Mouse (Mus musculus): ENCODE measurements around the gene Cyct. TPM values are rescaled to one million over a fixed set of nuclear protein-coding genes. Genes with fewer than 3 reads are reported as not detected.
A peak's percentile ranks its signal among the peaks of the same experiment; 100 is the strongest.

Gene Cyct
- not detected in 2 replicates for polyA plus RNA-seq (2015; fragmentation: Nextera tagmentation; extraction: Ambion mirVana)

DNA sequence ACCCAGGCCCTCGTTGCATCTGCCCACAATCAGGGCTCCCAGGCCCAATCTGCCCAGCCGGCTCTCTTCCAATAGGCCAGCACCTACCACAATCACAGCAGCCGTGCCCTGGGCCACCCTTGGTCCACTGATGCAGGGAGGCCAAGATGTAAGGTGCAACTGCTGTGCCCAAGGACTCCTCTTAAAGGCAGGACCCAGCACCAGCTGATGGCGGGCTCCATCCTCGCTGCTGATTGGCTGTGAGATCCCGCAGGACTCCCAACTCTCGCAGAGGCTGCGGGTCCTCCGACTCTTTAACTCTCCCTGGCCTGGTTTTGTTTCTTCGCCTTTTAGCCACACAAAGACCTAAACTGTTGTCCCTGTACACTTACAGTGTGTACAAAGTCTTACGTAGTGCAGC, at the start of gene Cyct:
Gene Cyct (minus strand): TSS at position 225 of the 400 bp plus-strand sequence.
- H3K4me1 ChIP-seq (replicated peaks; ENCODE audit: control insufficient read depth, insufficient read depth, low read length) = no peaks in the 10 kb centered on the region
- no peaks in the 10 kb centered on the region for H3K9me3 ChIP-seq (ENCODE audit: control insufficient read depth)
- no peak within 1 kb of the TSS for H3K9ac ChIP-seq (ENCODE audit: low read depth, low read length)
- H3K27ac ChIP-seq (ENCODE audit: low read depth, low read length) = no peak within 1 kb of the TSS
- no peak for TF ChIP-seq CTCF (IDR thresholded peaks at IDR 0.05; ENCODE audit: low read depth)
- WGBS = 84% methylated on average over 11 of the region's 11 CpGs
- H3K36me3 ChIP-seq (ENCODE audit: control insufficient read depth, insufficient read depth) = no peaks in the 10 kb centered on the region
- no peak within 1 kb of the TSS for H3K4me3 ChIP-seq (ENCODE audit: low read depth, low read length)
- no peak within 1 kb of the TSS for H3K4me2 ChIP-seq (replicated peaks; ENCODE audit: low read depth)
- ATAC-seq = no peak
- H3K27me3 ChIP-seq (replicated peaks; ENCODE audit: control insufficient read depth, insufficient read depth, low read length) = no peaks in the 10 kb centered on the region

DNA sequence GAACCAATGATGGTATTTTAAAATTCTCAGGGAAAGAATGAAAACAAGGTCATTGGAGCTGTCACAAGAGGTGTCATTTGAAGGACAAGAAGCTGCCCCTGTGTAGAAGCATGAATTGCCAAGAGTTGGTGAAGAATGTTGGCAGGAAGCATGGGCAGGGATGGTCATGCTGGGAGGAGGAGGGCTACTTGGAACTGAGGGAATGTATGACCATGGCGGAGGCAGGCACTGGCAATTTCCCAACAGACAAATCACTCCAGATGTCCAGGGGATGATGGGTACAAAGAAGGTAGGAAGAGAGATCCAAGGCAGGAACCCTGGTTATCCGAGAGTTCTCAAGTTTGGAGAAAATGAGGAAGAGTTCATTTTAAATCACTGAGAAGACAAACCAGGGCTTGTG, 49.7 kb upstream of the Cyct start:
- H3K4me2 ChIP-seq (replicated peaks; ENCODE audit: low read depth) = no peak overlapping the region
- H3K4me1 ChIP-seq (replicated peaks; ENCODE audit: control insufficient read depth, insufficient read depth, low read length) = no peaks in the 10 kb centered on the region
- ATAC-seq = no peak
- H3K9ac ChIP-seq (ENCODE audit: low read depth, low read length) = no peak overlapping the region
- H3K4me3 ChIP-seq (ENCODE audit: low read depth, low read length) = no peak overlapping the region
- no peaks in the 10 kb centered on the region for H3K36me3 ChIP-seq (ENCODE audit: control insufficient read depth, insufficient read depth)
- no peaks in the 10 kb centered on the region for H3K27me3 ChIP-seq (replicated peaks; ENCODE audit: control insufficient read depth, insufficient read depth, low read length)
- no peak for TF ChIP-seq CTCF (IDR thresholded peaks at IDR 0.05; ENCODE audit: low read depth)
- no peaks in the 10 kb centered on the region for H3K9me3 ChIP-seq (ENCODE audit: control insufficient read depth)
- H3K27ac ChIP-seq (ENCODE audit: low read depth, low read length) = no peak overlapping the region
- WGBS = 95% methylated on average over 2 of the region's 2 CpGs

DNA sequence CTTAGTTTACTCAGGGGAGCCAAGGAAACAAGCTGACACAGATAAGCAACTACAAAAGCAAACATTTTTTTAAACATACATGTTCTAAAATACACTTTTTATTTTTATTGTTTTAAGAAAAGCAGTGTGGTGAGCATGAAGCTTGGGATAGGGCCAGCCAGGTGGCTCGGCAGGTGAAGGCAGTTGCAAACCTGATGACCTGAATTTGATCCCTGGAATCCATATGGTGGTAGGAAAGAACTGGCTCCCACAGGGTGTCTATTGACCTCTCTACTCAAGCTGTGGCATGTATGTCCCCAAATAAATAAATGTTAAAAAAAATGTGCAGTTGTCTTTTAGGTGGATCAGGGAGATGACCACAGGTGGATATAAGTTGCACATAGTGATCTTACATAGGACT, 49.3 kb upstream of the Cyct start:
- no peak overlapping the region for H3K9ac ChIP-seq (ENCODE audit: low read depth, low read length)
- no peaks in the 10 kb centered on the region for H3K36me3 ChIP-seq (ENCODE audit: control insufficient read depth, insufficient read depth)
- ATAC-seq = no peak
- no peak overlapping the region for H3K27ac ChIP-seq (ENCODE audit: low read depth, low read length)
- H3K27me3 ChIP-seq (replicated peaks; ENCODE audit: control insufficient read depth, insufficient read depth, low read length) = no peaks in the 10 kb centered on the region
- H3K4me2 ChIP-seq (replicated peaks; ENCODE audit: low read depth) = no peak overlapping the region
- no peak for TF ChIP-seq CTCF (IDR thresholded peaks at IDR 0.05; ENCODE audit: low read depth)
- WGBS = 73% methylated on average over 1 of the region's 1 CpGs
- H3K4me1 ChIP-seq (replicated peaks; ENCODE audit: control insufficient read depth, insufficient read depth, low read length) = no peaks in the 10 kb centered on the region
- no peaks in the 10 kb centered on the region for H3K9me3 ChIP-seq (ENCODE audit: control insufficient read depth)
- H3K4me3 ChIP-seq (ENCODE audit: low read depth, low read length) = no peak overlapping the region

DNA sequence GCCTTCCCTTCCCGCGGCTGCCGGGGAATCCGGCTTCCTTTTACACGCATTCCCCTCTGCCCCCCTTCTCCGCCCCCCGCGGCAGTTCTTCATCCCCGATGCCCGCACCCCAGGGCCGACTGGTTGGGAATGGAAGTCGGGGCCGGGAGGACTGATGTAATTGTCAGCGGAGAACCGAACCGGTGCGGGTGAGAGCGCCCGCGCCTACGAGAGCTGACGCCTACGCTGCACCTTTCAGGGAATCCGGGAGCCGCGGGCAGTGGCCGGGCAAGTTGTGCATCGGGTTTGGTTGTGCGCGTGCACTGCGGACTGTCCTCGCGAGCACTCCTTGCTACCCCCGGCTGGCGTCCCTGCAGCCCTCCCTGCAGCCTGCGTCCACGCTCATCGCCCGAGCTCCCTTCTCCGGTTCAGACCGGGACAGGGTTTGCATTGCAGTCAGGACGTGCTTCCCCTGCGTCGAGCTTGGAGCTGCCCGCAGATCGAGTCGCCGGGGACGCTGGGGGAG, 46.7 kb upstream of the Cyct start:
- H3K9ac ChIP-seq (ENCODE audit: low read depth, low read length) = peak overlapping the region; percentile 86
- no peaks in the 10 kb centered on the region for H3K9me3 ChIP-seq (ENCODE audit: control insufficient read depth)
- H3K4me2 ChIP-seq (replicated peaks; ENCODE audit: low read depth) = peak overlapping the region; percentile 98
- TF ChIP-seq CTCF (IDR thresholded peaks at IDR 0.05; ENCODE audit: low read depth) = no peak
- H3K4me1 ChIP-seq (replicated peaks; ENCODE audit: control insufficient read depth, insufficient read depth, low read length) = no peaks in the 10 kb centered on the region
- H3K27me3 ChIP-seq (replicated peaks; ENCODE audit: control insufficient read depth, insufficient read depth, low read length) = no peaks in the 10 kb centered on the region
- H3K36me3 ChIP-seq (ENCODE audit: control insufficient read depth, insufficient read depth) = no peaks in the 10 kb centered on the region
- peak; percentile 54 for ATAC-seq
- H3K4me3 ChIP-seq (ENCODE audit: low read depth, low read length) = peak overlapping the region; percentile 96
- peak overlapping the region; percentile 76 for H3K27ac ChIP-seq (ENCODE audit: low read depth, low read length)
- WGBS = under 1% methylated on average over 48 of the region's 49 CpGs

DNA sequence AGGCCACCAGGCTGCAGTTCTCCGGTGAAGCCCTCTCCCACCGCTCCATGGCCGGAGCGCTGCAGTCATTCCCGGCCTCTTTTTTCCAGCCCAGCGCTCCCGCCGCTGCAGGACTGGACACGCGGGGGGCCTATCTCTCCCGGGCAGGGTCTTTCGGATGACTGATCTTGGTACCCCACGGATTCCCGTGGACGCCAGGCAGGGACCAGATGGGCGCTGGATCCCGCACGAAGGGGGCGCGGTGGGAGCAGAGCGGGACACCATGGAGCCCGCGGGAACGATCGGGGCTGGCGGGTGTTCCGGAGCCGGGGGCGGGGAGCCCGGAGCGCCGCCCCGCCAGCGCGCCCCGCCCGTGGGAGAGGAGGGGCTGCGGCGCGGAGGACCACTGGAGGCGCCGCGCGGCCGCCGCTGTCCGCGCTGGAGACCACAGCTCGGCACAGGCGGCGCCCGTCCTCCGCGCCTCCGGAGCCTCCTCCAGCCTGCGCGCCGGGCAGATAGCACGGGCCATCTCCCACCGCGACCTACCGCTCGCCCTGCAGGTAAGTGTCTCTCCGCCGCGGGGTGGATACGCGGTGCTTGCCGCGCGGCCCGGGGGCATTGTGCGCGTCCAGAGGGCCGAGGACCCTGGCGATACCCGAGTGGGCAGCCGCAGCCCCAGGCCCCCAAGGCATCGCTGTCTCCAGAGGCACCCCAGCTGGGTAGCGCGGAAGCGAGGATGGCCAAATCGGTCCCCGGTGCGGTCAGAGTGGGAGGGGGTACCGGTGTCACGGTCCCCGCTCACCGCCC, 46.1 kb upstream of the Cyct start, which contains the start of gene Osbpl6:
Gene Osbpl6 (plus strand): TSS at position 358 of the 786 bp plus-strand sequence.
- Histone ChIP-seq H3K36me3 (ENCODE audit: control insufficient read depth, insufficient read depth) (no peaks in the 10 kb centered on the region), H3K27me3 (replicated peaks; ENCODE audit: control insufficient read depth, insufficient read depth, low read length) (no peaks in the 10 kb centered on the region), H3K9me3 (ENCODE audit: control insufficient read depth) (no peaks in the 10 kb centered on the region), H3K27ac (ENCODE audit: low read depth, low read length) (peak within 1 kb of the TSS; percentile 76), H3K4me1 (replicated peaks; ENCODE audit: control insufficient read depth, insufficient read depth, low read length) (no peaks in the 10 kb centered on the region), H3K9ac (ENCODE audit: low read depth, low read length) (peak within 1 kb of the TSS; percentile 86), H3K4me3 (ENCODE audit: low read depth, low read length) (peak within 1 kb of the TSS; percentile 96), H3K4me2 (replicated peaks; ENCODE audit: low read depth) (peak within 1 kb of the TSS; percentile 98)
- ATAC-seq = peak; percentile 86
- WGBS = under 1% methylated on average over 80 of the region's 89 CpGs
- TF ChIP-seq CTCF (IDR thresholded peaks at IDR 0.05; ENCODE audit: low read depth) = peak; percentile 49

DNA sequence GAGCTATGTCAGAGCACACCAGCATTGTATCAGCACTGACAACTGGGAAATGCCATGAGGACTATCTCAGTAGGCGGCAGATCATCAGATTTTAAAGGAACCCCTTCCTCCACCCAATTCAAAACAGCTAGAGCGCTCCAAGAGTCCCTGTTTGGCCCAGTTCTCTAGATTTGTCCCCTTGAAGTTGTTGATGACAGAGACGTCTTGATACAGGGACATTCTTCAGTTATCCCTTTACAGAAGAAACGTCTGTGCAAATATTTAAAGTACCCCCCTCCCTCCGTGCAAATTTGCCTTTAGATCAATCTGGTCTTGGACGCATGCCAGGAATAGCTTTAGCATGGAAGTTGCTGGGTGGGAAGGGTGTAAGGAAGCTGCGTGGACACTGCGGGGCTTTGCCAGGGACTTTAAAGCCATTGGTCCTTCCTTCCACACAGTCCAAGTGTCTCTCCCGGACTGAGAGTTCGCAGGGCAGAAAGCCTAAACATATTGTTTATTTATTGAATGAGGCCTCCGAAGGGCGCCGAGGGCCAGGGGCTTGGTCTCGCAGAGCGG, 45.4 kb upstream of the Cyct start:
- Histone ChIP-seq H3K9ac (ENCODE audit: low read depth, low read length) (peak overlapping the region; percentile 86), H3K4me1 (replicated peaks; ENCODE audit: control insufficient read depth, insufficient read depth, low read length) (no peaks in the 10 kb centered on the region), H3K4me2 (replicated peaks; ENCODE audit: low read depth) (peak overlapping the region; percentile 98), H3K27me3 (replicated peaks; ENCODE audit: control insufficient read depth, insufficient read depth, low read length) (no peaks in the 10 kb centered on the region), H3K4me3 (ENCODE audit: low read depth, low read length) (peak overlapping the region; percentile 96), H3K9me3 (ENCODE audit: control insufficient read depth) (no peaks in the 10 kb centered on the region), H3K27ac (ENCODE audit: low read depth, low read length) (0 out of 2 replicates have a peak overlapping the region, but pooled peaks have one; percentile 76), H3K36me3 (ENCODE audit: control insufficient read depth, insufficient read depth) (no peaks in the 10 kb centered on the region)
- no peak for TF ChIP-seq CTCF (IDR thresholded peaks at IDR 0.05; ENCODE audit: low read depth)
- peak; percentile 17; the same call in 1 of the 2 replicates for ATAC-seq
- 2% methylated on average over 15 of the region's 15 CpGs for WGBS
